Mouse (Mus musculus) intestine, embryonic 14.5 days (tissue): ENCODE data around the gene Zfand3. TPM values are rescaled to one million over a fixed set of nuclear protein-coding genes. Genes with fewer than 3 reads are reported as not detected.

Experiments
- ATAC-seq: fragments of 200-750 bp; cut with Nextera tagmentation; replicated peaks from 2 replicates; pipeline ENCODE4 v1.8.0; 2017; ENCODE audit warnings: low read depth, moderate number of reproducible peaks, moderate TSS enrichment, moderate library complexity; ENCODE audit not compliant: low FRiP score, low TSS enrichment
- DNase-seq: peaks from one replicate; pipeline ENCODE4 v3.0.0-alpha.2; 2018; ENCODE audit warnings: low spot score
- H3K27ac ChIP-seq: fragments of 300-500 bp; sonication (generic); 2 replicates; pipeline ENCODE4 v1.5.1; 2014; ENCODE audit warnings: low read depth, mild to moderate bottlenecking, control low read depth
- H3K27me3 ChIP-seq: fragments of 300-500 bp; sonication (generic); replicated peaks from 2 replicates; pipeline ENCODE4 v1.6.1; 2014; ENCODE audit warnings: low read length, control low read depth; ENCODE audit not compliant: control insufficient read depth, insufficient read depth
- H3K36me3 ChIP-seq: fragments of 300-500 bp; sonication (generic); 2 replicates; pipeline ENCODE4 v1.6.1; 2014; ENCODE audit warnings: low read length, control low read depth; ENCODE audit not compliant: control insufficient read depth, insufficient read depth
- H3K4me1 ChIP-seq: fragments of 300-500 bp; sonication (generic); replicated peaks from 2 replicates; pipeline ENCODE4 v1.6.1; 2014; ENCODE audit warnings: low read length, control low read depth, mixed read lengths; ENCODE audit not compliant: control insufficient read depth, insufficient read depth
- H3K4me2 ChIP-seq: fragments of 300-500 bp; sonication (generic); 2 replicates; pipeline ENCODE4 v1.6.1; 2014; ENCODE audit warnings: low read length
- H3K4me3 ChIP-seq: fragments of 300-500 bp; sonication (generic); 2 replicates; pipeline ENCODE4 v1.5.1; 2014; ENCODE audit warnings: low read depth, low read length, control low read depth, mixed read lengths
- H3K9ac ChIP-seq: fragments of 300-500 bp; sonication (generic); 2 replicates; pipeline ENCODE4 v1.6.1; 2014; ENCODE audit warnings: mild to moderate bottlenecking, low read length
- H3K9me3 ChIP-seq: fragments of 300-500 bp; sonication (generic); 2 replicates; pipeline ENCODE4 v1.6.1; 2016; ENCODE audit warnings: low read length, control low read depth; ENCODE audit not compliant: control insufficient read depth
- WGBS: fragments of 180-500 bp; shearing (Covaris S2); extraction: QIAGEN DNeasy Blood & Tissue Kit; methylation state at CpG from one replicate; pipeline ENCODE4 v1.1.7; 2014; 5-methylcytosine and 5-hydroxymethylcytosine counted together
- polyA plus RNA-seq: library from polyadenylated mRNA; unstranded; fragments of >200 nt; fragmentation: Nextera tagmentation; extraction: Ambion mirVana; gene quantifications from 2 replicates; pipeline ENCODE4 v1.2.1, GENCODE M21; 2014

The Zfand3 gene
- polyA plus RNA-seq, 1 experiment from 2014 or later: 40.9 TPM

- no peaks in the 10 kb centered on the region for H3K27me3 ChIP-seq
- no peak for DNase-seq
- ATAC-seq: no peak
- H3K27ac ChIP-seq: no peak overlapping the region
- no peaks in the 10 kb centered on the region; the same call in 1 of the 2 replicates for H3K9me3 ChIP-seq
- 81% methylated on average over 3 of the region's 3 CpGs for WGBS
- no peak overlapping the region for H3K4me3 ChIP-seq
- H3K4me1 ChIP-seq: peaks cover 4% of the 10 kb centered on the region; the same call in 1 of the 2 replicates
- no peak overlapping the region for H3K4me2 ChIP-seq
- no peak overlapping the region for H3K9ac ChIP-seq
- H3K36me3 ChIP-seq: no peaks in the 10 kb centered on the region
Measured at GRCm38 (mm10) chr17:30090416-30090815, 85.9 kb downstream of the Zfand3 start.

GRCm38 (mm10) chr17:30093148-30093749 lies 88.7 kb downstream of the Zfand3 start:
- no peak for DNase-seq
- WGBS: 90% methylated on average over 2 of the region's 2 CpGs

DNA sequence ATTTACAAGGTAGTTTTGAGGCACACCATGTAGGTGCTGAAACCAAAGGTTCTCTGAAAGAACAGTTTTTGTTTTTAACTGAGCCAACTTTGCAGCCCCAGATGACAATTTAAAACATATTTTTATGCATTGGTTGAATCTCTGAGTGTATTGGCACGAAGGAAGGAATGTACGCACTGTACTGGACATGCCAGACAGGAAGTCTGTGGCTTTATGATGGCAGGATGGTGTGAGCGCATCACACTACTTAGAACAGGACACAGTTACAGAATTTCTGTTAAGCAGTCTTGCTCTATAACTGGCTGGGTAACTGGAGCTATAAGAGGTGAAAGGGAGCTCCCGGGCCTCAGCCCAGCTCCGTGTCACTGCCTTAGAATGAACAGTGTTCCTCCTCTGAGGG lies 92.6 kb downstream of the Zfand3 start:
- Histone ChIP-seq H3K36me3 (no peaks in the 10 kb centered on the region), H3K9me3 (peaks cover 6% of the 10 kb centered on the region; the same call in 1 of the 2 replicates), H3K9ac (no peak overlapping the region), H3K27ac (no peak overlapping the region), H3K4me3 (no peak overlapping the region), H3K4me1 (peaks cover 8% of the 10 kb centered on the region), H3K27me3 (no peaks in the 10 kb centered on the region), H3K4me2 (no peak overlapping the region)
- WGBS: 79% methylated on average over 5 of the region's 5 CpGs
- DNase-seq (no peak), ATAC-seq (no peak)

More at GRCm38 (mm10) chr17:30093148-30093749, 88.7 kb downstream of the Zfand3 start:
- Histone ChIP-seq H3K4me2 (no peak overlapping the region), H3K9ac (no peak overlapping the region), H3K4me3 (no peak overlapping the region), H3K9me3 (peaks cover 6% of the 10 kb centered on the region; the same call in 1 of the 2 replicates), H3K36me3 (no peaks in the 10 kb centered on the region), H3K4me1 (peaks cover 4% of the 10 kb centered on the region; the same call in 1 of the 2 replicates), H3K27me3 (no peaks in the 10 kb centered on the region), H3K27ac (no peak overlapping the region)
- ATAC-seq: no peak

GRCm38 (mm10) chr17:30097677-30098076 lies 93.1 kb downstream of the Zfand3 start:
- no peak for DNase-seq
- Histone ChIP-seq H3K4me2 (no peak overlapping the region), H3K4me1 (peaks cover 8% of the 10 kb centered on the region), H3K27ac (no peak overlapping the region), H3K9ac (no peak overlapping the region), H3K4me3 (no peak overlapping the region), H3K36me3 (no peaks in the 10 kb centered on the region), H3K9me3 (peaks cover 6% of the 10 kb centered on the region; the same call in 1 of the 2 replicates), H3K27me3 (no peaks in the 10 kb centered on the region)
- WGBS: 60% methylated on average over 4 of the region's 4 CpGs
- ATAC-seq: no peak

DNA sequence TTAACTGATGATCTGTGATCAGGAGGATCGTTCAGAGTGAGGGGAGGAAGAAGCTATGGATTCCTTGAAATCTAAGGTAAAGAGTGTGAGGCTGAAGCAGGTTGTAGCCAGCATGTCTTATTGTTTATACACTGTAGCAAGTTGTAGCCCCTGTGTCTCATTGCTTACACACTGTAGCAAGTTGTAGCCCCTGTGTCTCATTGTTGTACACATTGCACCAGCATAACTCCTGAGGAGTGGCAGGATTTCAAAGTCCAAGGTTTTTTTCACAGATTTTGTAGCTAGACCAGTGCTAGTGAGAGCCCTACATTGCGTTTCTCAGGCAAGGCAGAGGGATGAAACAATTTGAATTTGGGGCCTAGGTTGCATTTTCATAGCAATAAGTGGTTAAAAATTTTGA lies 95.1 kb downstream of the Zfand3 start:
- 57% methylated on average over 2 of the region's 2 CpGs for WGBS
- Histone ChIP-seq H3K4me2 (no peak overlapping the region), H3K4me1 (peaks cover 8% of the 10 kb centered on the region), H3K9me3 (peaks cover 6% of the 10 kb centered on the region; the same call in 1 of the 2 replicates), H3K27ac (no peak overlapping the region), H3K9ac (no peak overlapping the region), H3K36me3 (no peaks in the 10 kb centered on the region), H3K4me3 (no peak overlapping the region), H3K27me3 (no peaks in the 10 kb centered on the region)
- DNase-seq (no peak), ATAC-seq (no peak)

DNA sequence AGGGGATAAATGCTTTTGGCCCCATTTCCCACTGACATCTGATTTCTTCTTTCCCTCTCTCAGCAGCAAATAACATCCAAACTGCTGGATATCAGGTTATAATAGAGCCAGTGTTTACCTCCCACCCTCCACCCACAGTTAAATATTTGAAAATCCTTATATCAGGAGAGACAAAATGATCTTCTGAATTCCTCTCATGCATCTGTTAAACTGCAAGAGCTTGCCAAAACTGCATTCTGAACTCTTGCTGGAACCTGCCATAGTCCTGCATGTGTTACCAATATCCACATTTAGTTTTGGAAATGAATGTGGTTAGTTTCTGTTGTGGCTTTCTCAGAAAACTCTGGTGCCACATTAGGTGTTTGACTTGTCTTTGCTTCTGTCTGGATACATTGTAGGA lies 97.3 kb downstream of the Zfand3 start:
- H3K36me3 ChIP-seq: no peaks in the 10 kb centered on the region
- no peak for DNase-seq
- no peak overlapping the region for H3K9ac ChIP-seq
- H3K4me1 ChIP-seq: peaks cover 8% of the 10 kb centered on the region
- no peaks in the 10 kb centered on the region for H3K9me3 ChIP-seq
- H3K4me2 ChIP-seq: no peak overlapping the region
- no peak overlapping the region for H3K27ac ChIP-seq
- no peak overlapping the region for H3K4me3 ChIP-seq
- no peaks in the 10 kb centered on the region for H3K27me3 ChIP-seq
- ATAC-seq: no peak

DNA sequence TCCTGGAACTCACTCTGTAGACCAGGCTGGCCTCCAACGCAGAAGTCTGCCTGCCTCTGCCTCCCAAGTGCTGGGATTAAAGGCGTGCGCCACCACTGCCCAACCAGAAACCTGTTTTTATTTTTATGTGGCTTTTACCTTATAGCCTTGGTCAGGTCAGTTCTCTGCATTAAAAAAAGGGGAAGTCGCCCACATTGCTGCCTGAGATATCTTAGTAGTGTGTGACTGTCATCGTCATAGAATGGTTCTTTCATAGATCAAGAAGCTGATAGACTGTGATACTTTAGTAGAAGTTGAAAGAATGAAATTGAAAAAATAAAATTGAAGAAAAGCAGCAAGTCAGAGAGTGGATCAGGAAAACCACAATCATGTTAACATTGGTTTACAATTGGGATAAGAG lies 98.5 kb downstream of the Zfand3 start:
- no peak for ATAC-seq
- no peak overlapping the region for H3K27ac ChIP-seq

GRCm38 (mm10) chr17:30103641-30104165 lies 99.2 kb downstream of the Zfand3 start:
- Histone ChIP-seq H3K36me3 (no peaks in the 10 kb centered on the region), H3K4me1 (peaks cover 8% of the 10 kb centered on the region), H3K4me2 (no peak overlapping the region), H3K27me3 (no peaks in the 10 kb centered on the region), H3K9ac (no peak overlapping the region), H3K4me3 (no peak overlapping the region), H3K27ac (no peak overlapping the region), H3K9me3 (no peaks in the 10 kb centered on the region)
- no peak for DNase-seq
- ATAC-seq: no peak
- 64% methylated on average over 4 of the region's 4 CpGs for WGBS

More for the DNA sequence above, 98.5 kb downstream of the Zfand3 start:
- H3K4me1 ChIP-seq: peaks cover 8% of the 10 kb centered on the region
- H3K4me3 ChIP-seq: no peak overlapping the region
- 94% methylated on average over 5 of the region's 5 CpGs for WGBS
- DNase-seq: no peak
- no peaks in the 10 kb centered on the region for H3K27me3 ChIP-seq
- H3K36me3 ChIP-seq: no peaks in the 10 kb centered on the region
- no peak overlapping the region for H3K4me2 ChIP-seq
- H3K9ac ChIP-seq: no peak overlapping the region
- no peaks in the 10 kb centered on the region for H3K9me3 ChIP-seq

DNA sequence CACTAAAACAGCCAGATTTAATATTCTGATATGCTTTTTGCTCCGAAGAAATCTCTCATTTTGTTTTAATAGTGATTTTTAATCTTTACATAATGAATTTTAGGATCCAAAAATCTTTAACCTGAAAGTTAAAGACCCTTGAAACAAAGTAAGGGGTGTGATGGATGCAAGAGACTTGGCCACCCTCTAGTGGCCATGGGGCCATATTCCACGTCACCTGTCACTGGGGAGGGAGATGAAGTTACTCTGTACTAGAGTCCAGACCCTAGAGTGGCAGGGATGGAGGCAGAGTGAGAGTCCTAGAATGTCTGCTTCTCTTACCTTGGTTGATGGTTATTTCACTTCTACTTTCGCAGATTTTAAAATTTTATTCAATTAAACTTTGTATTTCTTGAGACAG lies 100.8 kb downstream of the Zfand3 start:
- Histone ChIP-seq H3K9ac (no peak overlapping the region), H3K4me3 (no peak overlapping the region), H3K36me3 (no peaks in the 10 kb centered on the region), H3K27me3 (no peaks in the 10 kb centered on the region), H3K4me2 (no peak overlapping the region), H3K27ac (no peak overlapping the region), H3K9me3 (no peaks in the 10 kb centered on the region), H3K4me1 (peaks cover 3% of the 10 kb centered on the region)
- no peak for ATAC-seq
- DNase-seq: no peak
- 89% methylated on average over 3 of the region's 3 CpGs for WGBS
